Mouse (Mus musculus): ENCODE measurements around the gene Cpsf4l. TPM values are rescaled to one million over a fixed set of nuclear protein-coding genes. Genes with fewer than 3 reads are reported as not detected.

Cpsf4l gene
- total and polyA plus RNA-seq, 3 experiments: 0.13 to 0.43 TPM; not detected in 1

GRCm38 (mm10) chr11:113742998-113743397 is 33.2 kb upstream of the Cpsf4l start:
- dilution Hi-C loops (cut with MboI; ENCODE audit: extremely low pct_ligation_motif_present, extremely low pct_unique_long_range_greater_than_20kb, low sequenced_read_pairs): no loop called here
- in situ Hi-C loops (cut with MboI; ENCODE audit: low pct_ligation_motif_present, low pct_unique_long_range_greater_than_20kb, low sequenced_read_pairs): no loop called here
- H3K4me3 ChIP-seq (replicated peaks in 1 of 3; ENCODE audit: low read depth in 2 of 3, low read length in 2 of 3, poor library complexity in 1 of 3): no peak overlapping the region
- no peak for DNase-seq (ENCODE audit: extremely low read depth)
- peaks cover under 1 to 6% of the 10 kb centered on the region in 2 experiments; a peak in 3 of 4 replicates for H3K4me1 ChIP-seq (ENCODE audit: control insufficient read depth in 1 of 2, insufficient read depth in 2 of 2)
- H3K27ac ChIP-seq (ENCODE audit: insufficient read depth, low read depth): no peak overlapping the region
- H3K36me3 ChIP-seq (replicated peaks in 1 of 2; ENCODE audit: control insufficient read depth in 1 of 2, insufficient read depth in 1 of 2, low read length in 1 of 2): peaks cover 0 to 31% of the 10 kb centered on the region in 2 experiments
- H3K9me3 ChIP-seq (replicated peaks; ENCODE audit: low read length): peaks cover 8% of the 10 kb centered on the region
- no peak overlapping the region for H3K4me2 ChIP-seq (ENCODE audit: insufficient read depth, low read depth, poor library complexity, severe bottlenecking)
- no peaks in the 10 kb centered on the region for H3K79me2 ChIP-seq (replicated peaks; ENCODE audit: control insufficient read depth, extremely low read depth, insufficient read depth, poor library complexity, severe bottlenecking)
- H3K9ac ChIP-seq (ENCODE audit: insufficient read depth, low read depth): no peak overlapping the region
- TF ChIP-seq ETS1 (conservative IDR thresholded peaks at IDR 0.05; ENCODE audit: low read depth, low read length) (no peak), CTCF (conservative IDR thresholded peaks at IDR 0.05 in 1 of 2, IDR thresholded peaks at IDR 0.05 in 1 of 2; ENCODE audit: low read depth in 2 of 2, low read length in 2 of 2) (peak; percentile 7 to 26; a peak in 2 of 4 replicates), SIN3A (IDR thresholded peaks at IDR 0.05; ENCODE audit: low read length) (no peak), USF2 (conservative IDR thresholded peaks at IDR 0.05; ENCODE audit: low read depth, low read length) (no peak), IRF4 (IDR thresholded peaks at IDR 0.05; ENCODE audit: low read depth, low read length) (no peak)
- no peaks in the 10 kb centered on the region for H3K27me3 ChIP-seq (replicated peaks)

DNA sequence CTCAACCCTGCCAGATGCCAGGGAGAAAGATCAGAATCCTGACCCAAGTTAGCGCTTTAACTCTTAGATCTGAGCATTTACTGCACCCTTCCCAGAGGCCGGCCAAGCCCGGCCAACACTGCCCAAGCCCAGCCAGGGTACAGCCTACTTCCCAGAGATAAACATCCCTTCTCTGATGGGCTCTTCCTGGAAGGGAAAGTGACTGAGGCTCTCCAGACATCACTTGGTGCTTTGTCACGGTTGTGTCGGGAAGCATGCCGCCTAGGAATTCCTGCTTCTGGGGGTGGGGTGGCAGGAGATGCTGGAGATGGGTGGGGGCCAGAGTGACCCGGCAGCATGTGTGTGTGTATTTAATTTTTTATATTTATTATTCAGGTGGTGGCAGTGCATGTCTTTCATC is 30.3 kb upstream of the Cpsf4l start:
- no peaks in the 10 kb centered on the region for H3K27me3 ChIP-seq (replicated peaks)
- peaks cover 0 to 33% of the 10 kb centered on the region in 2 experiments for H3K36me3 ChIP-seq (replicated peaks in 1 of 2; ENCODE audit: control insufficient read depth in 1 of 2, insufficient read depth in 1 of 2, low read length in 1 of 2)

GRCm38 (mm10) chr11:113739213-113739612 is 29.4 kb upstream of the Cpsf4l start:
- in situ Hi-C loops (cut with MboI; ENCODE audit: low pct_ligation_motif_present, low pct_unique_long_range_greater_than_20kb, low sequenced_read_pairs): no loop called here

More for the DNA sequence above, 30.3 kb upstream of the Cpsf4l start:
- no peak for TF ChIP-seq ELF1 (IDR thresholded peaks at IDR 0.05; ENCODE audit: low read depth, low read length)
- TF ChIP-seq CHD2 (IDR thresholded peaks at IDR 0.05; ENCODE audit: low read length): no peak
- no peak for TF ChIP-seq JUND (conservative IDR thresholded peaks at IDR 0.05; ENCODE audit: low read depth, low read length)
- TF ChIP-seq RCOR1 (conservative IDR thresholded peaks at IDR 0.05; ENCODE audit: low read depth, low read length): no peak
- TF ChIP-seq MXI1 (IDR thresholded peaks at IDR 0.05; ENCODE audit: low read depth, low read length): no peak
- TF ChIP-seq GABPA (IDR thresholded peaks at IDR 0.05; ENCODE audit: insufficient replicate concordance, low read depth, low read length): no peak
- TF ChIP-seq POLR2AphosphoS2 (IDR thresholded peaks at IDR 0.05; ENCODE audit: low read depth, low read length): no peak
- no peak for TF ChIP-seq ZC3H11A (IDR thresholded peaks at IDR 0.05; ENCODE audit: low read depth, low read length)
- no peak for DNase-seq (ENCODE audit: extremely low read depth)
- no peak overlapping the region for H3K4me2 ChIP-seq (ENCODE audit: insufficient read depth, low read depth, poor library complexity, severe bottlenecking)
- dilution Hi-C loops (cut with MboI; ENCODE audit: extremely low pct_ligation_motif_present, extremely low pct_unique_long_range_greater_than_20kb, low sequenced_read_pairs): no loop called here
- in situ Hi-C loops (cut with MboI; ENCODE audit: low pct_ligation_motif_present, low pct_unique_long_range_greater_than_20kb, low sequenced_read_pairs): no loop called here
- no peak overlapping the region for H3K27ac ChIP-seq (ENCODE audit: insufficient read depth, low read depth)
- no peak overlapping the region for H3K4me3 ChIP-seq (replicated peaks in 1 of 3; ENCODE audit: low read depth in 2 of 3, low read length in 2 of 3, poor library complexity in 1 of 3)
- H3K9me3 ChIP-seq (replicated peaks; ENCODE audit: low read length): peaks cover 19% of the 10 kb centered on the region
- H3K9ac ChIP-seq (ENCODE audit: insufficient read depth, low read depth): no peak overlapping the region
- H3K4me1 ChIP-seq (ENCODE audit: control insufficient read depth in 1 of 2, insufficient read depth in 2 of 2): peaks cover 3 to 5% of the 10 kb centered on the region in 2 experiments; a peak in 3 of 4 replicates
- H3K79me2 ChIP-seq (replicated peaks; ENCODE audit: control insufficient read depth, extremely low read depth, insufficient read depth, poor library complexity, severe bottlenecking): no peaks in the 10 kb centered on the region

More at GRCm38 (mm10) chr11:113739213-113739612, 29.4 kb upstream of the Cpsf4l start:
- Histone ChIP-seq H3K27me3 (replicated peaks) (no peaks in the 10 kb centered on the region), H3K4me3 (replicated peaks in 1 of 3; ENCODE audit: low read depth in 2 of 3, low read length in 2 of 3, poor library complexity in 1 of 3) (no peak overlapping the region), H3K9ac (ENCODE audit: insufficient read depth, low read depth) (no peak overlapping the region), H3K4me2 (ENCODE audit: insufficient read depth, low read depth, poor library complexity, severe bottlenecking) (no peak overlapping the region), H3K9me3 (replicated peaks; ENCODE audit: low read length) (peaks cover 19% of the 10 kb centered on the region), H3K36me3 (replicated peaks in 1 of 2; ENCODE audit: control insufficient read depth in 1 of 2, insufficient read depth in 1 of 2, low read length in 1 of 2) (peaks cover 0 to 30% of the 10 kb centered on the region in 2 experiments), H3K27ac (ENCODE audit: insufficient read depth, low read depth) (no peak overlapping the region), H3K4me1 (ENCODE audit: control insufficient read depth in 1 of 2, insufficient read depth in 2 of 2) (peaks cover 3 to 9% of the 10 kb centered on the region in 2 experiments; a peak in 3 of 4 replicates), H3K79me2 (replicated peaks; ENCODE audit: control insufficient read depth, extremely low read depth, insufficient read depth, poor library complexity, severe bottlenecking) (no peaks in the 10 kb centered on the region)
- TF ChIP-seq TBP (conservative IDR thresholded peaks at IDR 0.05; ENCODE audit: low read depth, low read length): no peak
- TF ChIP-seq MYC (IDR thresholded peaks at IDR 0.05; ENCODE audit: low read depth, low read length): no peak
- TF ChIP-seq ZC3H11A (IDR thresholded peaks at IDR 0.05; ENCODE audit: low read depth, low read length): no peak
- no peak for DNase-seq (ENCODE audit: extremely low read depth)
- dilution Hi-C loops (cut with MboI; ENCODE audit: extremely low pct_ligation_motif_present, extremely low pct_unique_long_range_greater_than_20kb, low sequenced_read_pairs): no loop called here

Data from CH12.LX (cell line).